Mouse (Mus musculus) heart, embryonic 15.5 days (tissue): ENCODE measurements around the gene Cntn6. TPM values are rescaled to one million over a fixed set of nuclear protein-coding genes. Genes with fewer than 3 reads are reported as not detected.

Experiments used
- ATAC-seq: fragments of 200-750 bp; cut with Nextera tagmentation; replicated peaks from 2 replicates; pipeline ENCODE4 v1.8.0; 2017; ENCODE audit warnings: low read depth, moderate TSS enrichment; ENCODE audit not compliant: insufficient number of reproducible peaks, insufficient read depth, low FRiP score
- H3K27ac ChIP-seq: fragments of 300-500 bp; sonication (generic); 2 replicates; pipeline ENCODE4 v1.5.1; 2015; ENCODE audit warnings: mild to moderate bottlenecking, inconsistent platforms
- H3K27me3 ChIP-seq: fragments of 300-500 bp; sonication (generic); 2 replicates; pipeline ENCODE4 v1.6.1; 2015; ENCODE audit warnings: inconsistent platforms
- H3K36me3 ChIP-seq: fragments of 300-500 bp; sonication (generic); 2 replicates; pipeline ENCODE4 v1.6.1; 2015; ENCODE audit warnings: mild to moderate bottlenecking, inconsistent platforms
- H3K4me1 ChIP-seq: fragments of 300-500 bp; sonication (generic); replicated peaks from 2 replicates; pipeline ENCODE4 v1.6.1; 2015; ENCODE audit warnings: inconsistent platforms
- H3K4me2 ChIP-seq: fragments of 300-500 bp; sonication (generic); 2 replicates; pipeline ENCODE4 v1.6.1; 2015; ENCODE audit warnings: inconsistent platforms, mild to moderate bottlenecking, moderate library complexity
- H3K4me3 ChIP-seq: fragments of 300-500 bp; sonication (generic); 2 replicates; pipeline ENCODE4 v1.5.1; 2015; ENCODE audit warnings: mild to moderate bottlenecking, inconsistent platforms
- H3K9ac ChIP-seq: fragments of 300-500 bp; sonication (generic); 2 replicates; pipeline ENCODE4 v1.6.1; 2015; ENCODE audit warnings: mild to moderate bottlenecking, inconsistent platforms
- H3K9me3 ChIP-seq: fragments of 300-500 bp; sonication (generic); replicated peaks from 2 replicates; pipeline ENCODE4 v1.6.1; 2016; ENCODE audit warnings: inconsistent platforms
- WGBS: fragments of 180-500 bp; shearing (Covaris S2); methylation state at CpG from one replicate; pipeline ENCODE4 v1.1.7; 2015; ENCODE audit warnings: mixed read lengths; 5-methylcytosine and 5-hydroxymethylcytosine counted together
- polyA plus RNA-seq: library from polyadenylated mRNA; unstranded; fragments of >200 nt; fragmentation: Nextera tagmentation; extraction: Ambion mirVana; gene quantifications from 2 replicates; pipeline ENCODE4 v1.2.1, GENCODE M21; 2015

Cntn6 gene
- polyA plus RNA-seq, 1 experiment from 2014 or later, result 0.40 TPM

GRCm38 (mm10) chr6:104783891-104784290, 291.3 kb downstream of the Cntn6 start:
- H3K4me2 ChIP-seq, result no peak overlapping the region
- no peak overlapping the region for H3K9ac ChIP-seq
- ATAC-seq, result 0 out of 2 replicates have a peak, but pooled peaks have one; percentile 18
- H3K36me3 ChIP-seq, result no peaks in the 10 kb centered on the region
- H3K27ac ChIP-seq, result no peak overlapping the region
- H3K4me3 ChIP-seq, result no peak overlapping the region
- no peaks in the 10 kb centered on the region for H3K9me3 ChIP-seq
- no peaks in the 10 kb centered on the region for H3K27me3 ChIP-seq
- no peaks in the 10 kb centered on the region for H3K4me1 ChIP-seq
- 76% methylated on average over 3 of the region's 3 CpGs for WGBS

- no peaks in the 10 kb centered on the region for H3K36me3 ChIP-seq
- WGBS, result 71% methylated on average over 2 of the region's 2 CpGs
- no peaks in the 10 kb centered on the region for H3K4me1 ChIP-seq
- no peak for ATAC-seq
- no peaks in the 10 kb centered on the region for H3K27me3 ChIP-seq
- no peak overlapping the region for H3K27ac ChIP-seq
- no peak overlapping the region for H3K4me3 ChIP-seq
- no peaks in the 10 kb centered on the region for H3K9me3 ChIP-seq
- no peak overlapping the region for H3K4me2 ChIP-seq
- no peak overlapping the region for H3K9ac ChIP-seq
Observed at GRCm38 (mm10) chr6:104787502-104787901, 294.9 kb downstream of the Cntn6 start.

GRCm38 (mm10) chr6:104808526-104808925, 315.9 kb downstream of the Cntn6 start:
- no peak overlapping the region for H3K4me3 ChIP-seq
- H3K4me1 ChIP-seq, result no peaks in the 10 kb centered on the region
- H3K9ac ChIP-seq, result no peak overlapping the region
- no peak for ATAC-seq
- H3K36me3 ChIP-seq, result no peaks in the 10 kb centered on the region
- H3K27ac ChIP-seq, result no peak overlapping the region
- H3K9me3 ChIP-seq, result no peaks in the 10 kb centered on the region
- 9% methylated on average over 4 of the region's 4 CpGs for WGBS
- no peaks in the 10 kb centered on the region for H3K27me3 ChIP-seq
- no peak overlapping the region for H3K4me2 ChIP-seq

GRCm38 (mm10) chr6:104815610-104816009, 323.0 kb downstream of the Cntn6 start:
- Histone ChIP-seq H3K27ac (no peak overlapping the region), H3K4me1 (no peaks in the 10 kb centered on the region), H3K9me3 (no peaks in the 10 kb centered on the region), H3K27me3 (no peaks in the 10 kb centered on the region), H3K9ac (no peak overlapping the region), H3K4me2 (no peak overlapping the region), H3K4me3 (no peak overlapping the region), H3K36me3 (no peaks in the 10 kb centered on the region)
- 60% methylated on average over 2 of the region's 2 CpGs for WGBS
- no peak for ATAC-seq

- 56% methylated on average over 1 of the region's 1 CpGs for WGBS
- no peaks in the 10 kb centered on the region for H3K9me3 ChIP-seq
- no peak overlapping the region for H3K27ac ChIP-seq
- no peak for ATAC-seq
- no peaks in the 10 kb centered on the region for H3K36me3 ChIP-seq
- no peak overlapping the region for H3K4me2 ChIP-seq
- H3K4me3 ChIP-seq, result no peak overlapping the region
- no peaks in the 10 kb centered on the region for H3K4me1 ChIP-seq
- no peaks in the 10 kb centered on the region for H3K27me3 ChIP-seq
- H3K9ac ChIP-seq, result no peak overlapping the region
Observed at GRCm38 (mm10) chr6:104879711-104880110, 387.1 kb downstream of the Cntn6 start.

GRCm38 (mm10) chr6:104884021-104884420, 391.4 kb downstream of the Cntn6 start:
- WGBS, result 73% methylated on average over 2 of the region's 2 CpGs
- no peak overlapping the region for H3K9ac ChIP-seq
- no peaks in the 10 kb centered on the region for H3K4me1 ChIP-seq
- no peak overlapping the region for H3K4me2 ChIP-seq
- no peaks in the 10 kb centered on the region for H3K27me3 ChIP-seq
- ATAC-seq, result no peak
- no peak overlapping the region for H3K27ac ChIP-seq
- no peaks in the 10 kb centered on the region for H3K36me3 ChIP-seq
- H3K9me3 ChIP-seq, result no peaks in the 10 kb centered on the region
- H3K4me3 ChIP-seq, result no peak overlapping the region

GRCm38 (mm10) chr6:104885829-104886228, 393.2 kb downstream of the Cntn6 start:
- no peak overlapping the region for H3K4me2 ChIP-seq
- no peak overlapping the region for H3K9ac ChIP-seq
- H3K4me3 ChIP-seq, result no peak overlapping the region
- H3K27me3 ChIP-seq, result no peaks in the 10 kb centered on the region
- no peaks in the 10 kb centered on the region for H3K4me1 ChIP-seq
- no peak overlapping the region for H3K27ac ChIP-seq
- ATAC-seq, result no peak
- H3K9me3 ChIP-seq, result no peaks in the 10 kb centered on the region
- no peaks in the 10 kb centered on the region for H3K36me3 ChIP-seq

GRCm38 (mm10) chr6:104891071-104891470, 398.5 kb downstream of the Cntn6 start:
- Histone ChIP-seq H3K27ac (no peak overlapping the region), H3K4me3 (no peak overlapping the region), H3K9me3 (no peaks in the 10 kb centered on the region), H3K9ac (no peak overlapping the region), H3K27me3 (no peaks in the 10 kb centered on the region), H3K4me1 (no peaks in the 10 kb centered on the region), H3K36me3 (no peaks in the 10 kb centered on the region), H3K4me2 (no peak overlapping the region)
- ATAC-seq, result no peak
- 81% methylated on average over 3 of the region's 3 CpGs for WGBS
